Comparison of ENCODE assay signal across 8 mouse cellular contexts in genomic region chr9:41736234-41736859, GRCm38 (mm10).
DNase-seq lines count a peak whose midpoint lies in the region; ATAC-seq and TF ChIP-seq lines count a peak whose summit lies in the region.

No protein-coding gene starts in this region.

- peak overlapping the region; percentile 45 for H3K4me2 ChIP-seq in liver, embryonic 14.5 days (ENCODE audit: low read depth)

- 0 out of 2 replicates have a peak, but pooled peaks cover 3% of the 10 kb centered on the region for H3K4me1 ChIP-seq in lung, adult 2 months (ENCODE audit: control insufficient read depth, insufficient read depth, low read length)
- H3K4me1 ChIP-seq in embryonic facial prominence, embryonic 10.5 days, result peaks cover 33% of the 10 kb centered on the region
- no peaks in the 10 kb centered on the region for H3K4me1 ChIP-seq in liver, embryonic 14.5 days (replicated peaks; ENCODE audit: control insufficient read depth in 2 of 2, insufficient read depth in 2 of 2, low read length in 1 of 2)
- H3K4me1 ChIP-seq in small intestine, adult 2 months (ENCODE audit: control insufficient read depth, insufficient read depth, insufficient read length, low read length), result no peaks in the 10 kb centered on the region

- H3K27me3 ChIP-seq in embryonic facial prominence, embryonic 10.5 days (replicated peaks; ENCODE audit: low read depth, poor library complexity, severe bottlenecking), result no peaks in the 10 kb centered on the region
- no peaks in the 10 kb centered on the region; the same call in 1 of the 2 replicates for H3K27me3 ChIP-seq in liver, embryonic 14.5 days (ENCODE audit: control insufficient read depth, insufficient read depth, low read length)
- H3K27me3 ChIP-seq in small intestine, adult 2 months (ENCODE audit: control insufficient read depth, insufficient read depth, low read length), result no peaks in the 10 kb centered on the region

- no peak overlapping the region for H3K9ac ChIP-seq in liver, embryonic 14.5 days (replicated peaks)

- no peaks in the 10 kb centered on the region for H3K36me3 ChIP-seq in embryonic facial prominence, embryonic 10.5 days (replicated peaks)
- no peaks in the 10 kb centered on the region for H3K36me3 ChIP-seq in liver, embryonic 14.5 days (replicated peaks; ENCODE audit: control insufficient read depth, insufficient read depth, low read depth)
- no peaks in the 10 kb centered on the region for H3K36me3 ChIP-seq in small intestine, adult 2 months (ENCODE audit: control insufficient read depth, insufficient read depth, low read length)

- peak overlapping the region; percentile 93 for H3K27ac ChIP-seq in embryonic facial prominence, embryonic 10.5 days (replicated peaks)
- no peak overlapping the region for H3K27ac ChIP-seq in liver, embryonic 14.5 days
- no peak overlapping the region for H3K27ac ChIP-seq in small intestine, adult 2 months (ENCODE audit: insufficient read depth, low read depth, low read length)

- no peaks in the 10 kb centered on the region for H3K9me3 ChIP-seq in embryonic facial prominence, embryonic 10.5 days
- H3K9me3 ChIP-seq in liver, embryonic 14.5 days (ENCODE audit: control insufficient read depth, low read length), result no peaks in the 10 kb centered on the region

- 3% methylated on average over 16 of the region's 16 CpGs for WGBS in lung, adult 2 months
- 2% methylated on average over 16 of the region's 16 CpGs for whole genome bisulfite sequencing in embryonic facial prominence, embryonic 10.5 days
- 7% methylated on average over 16 of the region's 16 CpGs for WGBS in liver, embryonic 14.5 days (ENCODE audit: insufficient replicate concordance)
- 8% methylated on average over 16 of the region's 16 CpGs for WGBS in small intestine, adult 2 months

- TF ChIP-seq EP300 in liver, embryonic 14.5 days (IDR thresholded peaks at IDR 0.05; ENCODE audit: low read depth), result no peak

- no peak for ATAC-seq in liver, embryonic 14.5 days (ENCODE audit: insufficient read depth)

- peak overlapping the region; percentile 5 for H3K4me3 ChIP-seq in lung, adult 2 months (replicated peaks; ENCODE audit: extremely low read depth, low read depth, low read length)
- H3K4me3 ChIP-seq in embryonic facial prominence, embryonic 10.5 days, result peak overlapping the region; percentile 52
- H3K4me3 ChIP-seq in liver, embryonic 14.5 days (ENCODE audit: insufficient read depth in 1 of 2, low read depth in 2 of 2, low read length in 2 of 2), result peak overlapping the region in 1 of 2 experiments; percentile 27; a peak in 1 of 4 replicates
- peak overlapping the region; percentile 38 for H3K4me3 ChIP-seq in small intestine, adult 2 months (ENCODE audit: low read depth, low read length)

- no peak for TF ChIP-seq POLR2A in lung, adult 2 months (IDR thresholded peaks at IDR 0.05; ENCODE audit: borderline replicate concordance, extremely low read depth, low read depth, low read length)
- no peak for TF ChIP-seq POLR2A in small intestine, adult 2 months (IDR thresholded peaks at IDR 0.05; ENCODE audit: low read depth, low read length)

- no peak for TF ChIP-seq CTCF in lung, adult 2 months (IDR thresholded peaks at IDR 0.05; ENCODE audit: insufficient read depth, low read length)
- no peak for TF ChIP-seq CTCF in liver, embryonic 14.5 days (IDR thresholded peaks at IDR 0.05; ENCODE audit: low read depth)
- TF ChIP-seq CTCF in small intestine, adult 2 months (IDR thresholded peaks at IDR 0.05; ENCODE audit: extremely low read depth, insufficient read length, insufficient replicate concordance, low read depth, low read length), result no peak

- DNase-seq in lung, adult 2 months, result no peak
- DNase-seq in lung, postnatal 25 days (ENCODE audit: low spot score), result no peak
- peak; percentile 79 for DNase-seq in embryonic facial prominence, embryonic 10.5 days (ENCODE audit: low spot score)
- DNase-seq in heart, postnatal 4 days, result peak; percentile 7
- no peak for DNase-seq in liver, embryonic 14.5 days (ENCODE audit: low read depth in 3 of 3, low spot score in 3 of 3)
- no peak for DNase-seq in urinary bladder, postnatal 14 days (ENCODE audit: low spot score)
- DNase-seq in urinary bladder, adult 18-20 months (ENCODE audit: low spot score in 2 of 2), result no peak

Comparison
In these comparisons a context has a peak if more than half of its experiments do, and no peak if none do; other contexts are left out.
1. DNase-seq: peak in embryonic facial prominence, embryonic 10.5 days (single experiment) and heart, postnatal 4 days (single experiment); none in lung, adult 2 months (single experiment), lung, postnatal 25 days (single experiment), liver, embryonic 14.5 days (0 of 3), urinary bladder, postnatal 14 days (single experiment) and urinary bladder, adult 18-20 months (0 of 2).